8 mouse cellular contexts compared by ENCODE assay signal in genomic region chr7:99249582-99249911, GRCm38 (mm10). TPM values are rescaled to one million over a fixed set of nuclear protein-coding genes. Genes with fewer than 3 reads are reported as not detected.
A peak's percentile ranks its signal among the peaks of the same experiment; 100 is the strongest.
DNase-seq lines count a peak whose midpoint lies in the region; ATAC-seq and TF ChIP-seq lines count a peak whose summit lies in the region.

No protein-coding gene starts in this region.

- no peaks in the 10 kb centered on the region for H3K9me3 ChIP-seq in intestine, embryonic 16.5 days (ENCODE audit: control insufficient read depth, low read length)
- H3K9me3 ChIP-seq in liver, embryonic 13.5 days (replicated peaks), result no peaks in the 10 kb centered on the region
- no peaks in the 10 kb centered on the region for H3K9me3 ChIP-seq in neural tube, embryonic 12.5 days

- peak; percentile 80 for ATAC-seq in CD4-positive, CD25-positive, alpha-beta regulatory T cell, adult 4 months
- peak; percentile 62 for ATAC-seq in intestine, embryonic 16.5 days
- ATAC-seq in liver, embryonic 13.5 days (ENCODE audit: low read depth), result 0 out of 2 replicates have a peak, but pooled peaks have one; percentile 20
- peak; percentile 71 for ATAC-seq in neural tube, embryonic 12.5 days (ENCODE audit: low FRiP score, low read depth)
- no peak; the same call in 1 of the 2 replicates for ATAC-seq in erythroblast, adult 5-6 weeks (replicated peaks; ENCODE audit: low FRiP score, poor library complexity, severe bottlenecking)

- no peaks in the 10 kb centered on the region for H3K36me3 ChIP-seq in intestine, embryonic 16.5 days (ENCODE audit: control insufficient read depth, insufficient read depth, low read length)
- H3K36me3 ChIP-seq in liver, embryonic 13.5 days, result no peaks in the 10 kb centered on the region
- H3K36me3 ChIP-seq in neural tube, embryonic 12.5 days, result no peaks in the 10 kb centered on the region

- H3K4me1 ChIP-seq in cerebellum, adult 2 months (ENCODE audit: control insufficient read depth, insufficient read depth, low read length), result no peaks in the 10 kb centered on the region
- peaks cover 4% of the 10 kb centered on the region; the same call in 1 of the 2 replicates for H3K4me1 ChIP-seq in intestine, embryonic 16.5 days (ENCODE audit: control insufficient read depth, insufficient read depth, low read length)
- 0 out of 2 replicates have a peak, but pooled peaks cover 2% of the 10 kb centered on the region for H3K4me1 ChIP-seq in liver, embryonic 13.5 days (replicated peaks)
- no peaks in the 10 kb centered on the region for H3K4me1 ChIP-seq in neural tube, embryonic 12.5 days

- peak overlapping the region; percentile 59; the same call in 1 of the 2 replicates for H3K9ac ChIP-seq in intestine, embryonic 16.5 days (ENCODE audit: low read depth, low read length)
- no peak overlapping the region for H3K9ac ChIP-seq in liver, embryonic 13.5 days
- no peak overlapping the region for H3K9ac ChIP-seq in neural tube, embryonic 12.5 days

- TF ChIP-seq CTCF in cerebellum, adult 2 months (IDR thresholded peaks at IDR 0.05; ENCODE audit: borderline replicate concordance, insufficient read depth, low read depth, low read length), result peak; percentile 74; the same call in 1 of the 2 replicates

- H3K27ac ChIP-seq in cerebellum, adult 2 months (ENCODE audit: insufficient read depth, low read length), result no peak overlapping the region
- H3K27ac ChIP-seq in intestine, embryonic 16.5 days (ENCODE audit: low read length), result no peak overlapping the region
- no peak overlapping the region for H3K27ac ChIP-seq in liver, embryonic 13.5 days
- no peak overlapping the region for H3K27ac ChIP-seq in neural tube, embryonic 12.5 days

- peak overlapping the region; percentile 28 for H3K4me3 ChIP-seq in cerebellum, adult 2 months (replicated peaks; ENCODE audit: insufficient read depth, low read depth, low read length)
- H3K4me3 ChIP-seq in intestine, embryonic 16.5 days (ENCODE audit: low read length), result peak overlapping the region; percentile 44
- H3K4me3 ChIP-seq in liver, embryonic 13.5 days (replicated peaks), result peak overlapping the region; percentile 37
- no peak overlapping the region for H3K4me3 ChIP-seq in neural tube, embryonic 12.5 days

- DNase-seq in 3134 (ENCODE audit: extremely low read depth, insufficient read length, low spot score), result peak; percentile 23
- DNase-seq in cerebellum, adult 2 months, result peak; percentile 53 to 60
- DNase-seq in frontal cortex, postnatal 36 days (ENCODE audit: low spot score in 2 of 2), result peak; percentile 29 to 53
- no peak for DNase-seq in liver, embryonic 13.5 days

- no peak for TF ChIP-seq POLR2A in cerebellum, adult 2 months (IDR thresholded peaks at IDR 0.05; ENCODE audit: borderline replicate concordance, insufficient read depth, low read length)

- peak overlapping the region; percentile 67 for H3K4me2 ChIP-seq in intestine, embryonic 16.5 days (ENCODE audit: low read depth, low read length)
- H3K4me2 ChIP-seq in liver, embryonic 13.5 days, result peak overlapping the region; percentile 52
- peak overlapping the region; percentile 74 for H3K4me2 ChIP-seq in neural tube, embryonic 12.5 days (replicated peaks)

- H3K27me3 ChIP-seq in cerebellum, adult 2 months (ENCODE audit: control insufficient read depth, insufficient read depth, low read length), result no peaks in the 10 kb centered on the region
- H3K27me3 ChIP-seq in intestine, embryonic 16.5 days (replicated peaks; ENCODE audit: control insufficient read depth, insufficient read depth, low read length), result no peaks in the 10 kb centered on the region
- H3K27me3 ChIP-seq in liver, embryonic 13.5 days, result peaks cover 47% of the 10 kb centered on the region
- H3K27me3 ChIP-seq in neural tube, embryonic 12.5 days (replicated peaks), result peaks cover 8% of the 10 kb centered on the region

- WGBS in cerebellum, adult 2 months, result 4% methylated on average over 10 of the region's 10 CpGs
- 3% methylated on average over 10 of the region's 10 CpGs for WGBS in intestine, embryonic 16.5 days
- WGBS in liver, embryonic 13.5 days (ENCODE audit: insufficient replicate concordance), result 3% methylated on average over 10 of the region's 10 CpGs
- WGBS in neural tube, embryonic 12.5 days, result 5% methylated on average over 10 of the region's 10 CpGs

RNA-seq across cellular contexts. Expression of gene Mogat2, which starts 11.1 kb away (rescaled TPM):
- not detected for polyA plus RNA-seq in CD4-positive, CD25-positive, alpha-beta regulatory T cell, adult 4 months (2017; shearing (Covaris generic))
- polyA plus RNA-seq in cerebellum, adult 2 months (2012; rRNA removed), result 0.05 TPM in 1 of 2 replicates, not detected in the other
- 234 and 306 TPM in 2 replicates for polyA plus RNA-seq in intestine, embryonic 16.5 days (2015; fragmentation: Nextera tagmentation; extraction: Ambion mirVana)
- 35.9 and 37.5 TPM in 2 replicates for polyA plus RNA-seq in liver, embryonic 13.5 days (2015; fragmentation: Nextera tagmentation; extraction: Ambion mirVana)
- 6.3 and 6.6 TPM in 2 replicates for polyA plus RNA-seq in neural tube, embryonic 12.5 days (2016; fragmentation: Nextera tagmentation; extraction: Ambion mirVana)
- total RNA-seq in erythroblast, adult 5-6 weeks (2015; ENCODE audit: low replicate concordance), result 1.7 and 8.2 TPM in 2 replicates
- total RNA-seq in erythroblast, adult 5-6 weeks (2017; ENCODE audit: low replicate concordance), result 3.0 and 3.6 TPM in 2 replicates

RNA-seq across cellular contexts. Expression of gene Map6, which starts 17.7 kb away (rescaled TPM):
- polyA plus RNA-seq in CD4-positive, CD25-positive, alpha-beta regulatory T cell, adult 4 months (2017; shearing (Covaris generic)), result 1 to 10 TPM; 2.4 to 4.5 TPM
- 76.4 and 78.9 TPM in 2 replicates for polyA plus RNA-seq in cerebellum, adult 2 months (2012; rRNA removed)
- polyA plus RNA-seq in intestine, embryonic 16.5 days (2015; fragmentation: Nextera tagmentation; extraction: Ambion mirVana), result 3.5 and 4.2 TPM in 2 replicates
- 0.10 TPM in 2 replicates for polyA plus RNA-seq in liver, embryonic 13.5 days (2015; fragmentation: Nextera tagmentation; extraction: Ambion mirVana)
- 86.6 and 96.9 TPM in 2 replicates for polyA plus RNA-seq in neural tube, embryonic 12.5 days (2016; fragmentation: Nextera tagmentation; extraction: Ambion mirVana)
- 0.19 TPM in 1 of 2 replicates, not detected in the other for total RNA-seq in erythroblast, adult 5-6 weeks (2015; ENCODE audit: low replicate concordance)
- total RNA-seq in erythroblast, adult 5-6 weeks (2017; ENCODE audit: low replicate concordance), result 0.34 TPM in 1 of 2 replicates, not detected in the other

Comparison
In these comparisons a context has a peak if more than half of its experiments do, and no peak if none do; other contexts are left out.
1. RNA of gene Map6, which starts 17.7 kb away (polyA plus RNA-seq): 86.6 to 96.9 TPM in neural tube, embryonic 12.5 days and 76.4 to 78.9 TPM in cerebellum, adult 2 months; 2.4 to 4.5 TPM in CD4-positive, CD25-positive, alpha-beta regulatory T cell, adult 4 months, 3.5 to 4.2 TPM in intestine, embryonic 16.5 days and 0.10 TPM in liver, embryonic 13.5 days; every median in the first group is over 10 times any median in the second.
2. Peak in every context shown above with its lines, with median percentiles within 50 percentile points of each other: H3K4me2 ChIP-seq.